Mouse (Mus musculus): Measurements from ENCODE around the gene Vmn2r117. TPM values are rescaled to one million over a fixed set of nuclear protein-coding genes. Genes with fewer than 3 reads are reported as not detected.

The Vmn2r117 gene
- not detected in 2 replicates for polyA plus RNA-seq (2012)

GRCm38 (mm10) chr17:23479599-23479998, at the start of gene Vmn2r117:
Vmn2r117 (minus strand) TSS chr17:23479699.

Other genes with a start within 250 kb of the Vmn2r117 start
- not detected in 2 replicates for gene Vmn2r114, start 167.2 kb downstream of the Vmn2r117 start, polyA plus RNA-seq (2012)
- gene Vmn2r115, start 136.0 kb downstream of the Vmn2r117 start, polyA plus RNA-seq (2012) = 0.01 TPM in 1 of 2 replicates, not detected in the other
- gene Vmn2r116, start 95.1 kb downstream of the Vmn2r117 start, polyA plus RNA-seq (2012) = 0.02 TPM in 1 of 2 replicates, not detected in the other
- gene Zfp213, start 84.5 kb upstream of the Vmn2r117 start, polyA plus RNA-seq (2012) = 14.9 and 16.4 TPM in 2 replicates
- 0.21 and 0.53 TPM in 2 replicates for gene Zfp13, start 119.8 kb upstream of the Vmn2r117 start, polyA plus RNA-seq (2012)
- gene Zscan10, start 121.2 kb upstream of the Vmn2r117 start, polyA plus RNA-seq (2012) = 0.04 TPM in 1 of 2 replicates, not detected in the other
- 3.6 and 6.2 TPM in 2 replicates for gene Mmp25, start 165.6 kb upstream of the Vmn2r117 start, polyA plus RNA-seq (2012)
- gene Bicdl2, start 180.8 kb upstream of the Vmn2r117 start, polyA plus RNA-seq (2012) = 0.12 TPM in 1 of 2 replicates, not detected in the other
- 198 and 201 TPM in 2 replicates for gene Hcfc1r1, start 193.9 kb upstream of the Vmn2r117 start, polyA plus RNA-seq (2012)
- gene Thoc6, start 194.2 kb upstream of the Vmn2r117 start, polyA plus RNA-seq (2012) = 85.4 and 101 TPM in 2 replicates
- 59.9 and 90.1 TPM in 2 replicates for gene Tnfrsf12a, start 197.8 kb upstream of the Vmn2r117 start, polyA plus RNA-seq (2012)
- not detected in 2 replicates for gene Cldn6, start 199.6 kb upstream of the Vmn2r117 start, polyA plus RNA-seq (2012)
- gene Cldn9, start 204.3 kb upstream of the Vmn2r117 start, polyA plus RNA-seq (2012) = not detected in 2 replicates
- 0.04 TPM in 1 of 2 replicates, not detected in the other for gene 1520401A03Rik, start 243.1 kb upstream of the Vmn2r117 start, polyA plus RNA-seq (2012)
- gene Pkmyt1, start 246.6 kb upstream of the Vmn2r117 start, polyA plus RNA-seq (2012) = 234 and 248 TPM in 2 replicates

Data from megakaryocyte-erythroid progenitor cell, adult 5 weeks (primary cell).